Mouse (Mus musculus): ENCODE measurements around the gene Pycr1.

DNA sequence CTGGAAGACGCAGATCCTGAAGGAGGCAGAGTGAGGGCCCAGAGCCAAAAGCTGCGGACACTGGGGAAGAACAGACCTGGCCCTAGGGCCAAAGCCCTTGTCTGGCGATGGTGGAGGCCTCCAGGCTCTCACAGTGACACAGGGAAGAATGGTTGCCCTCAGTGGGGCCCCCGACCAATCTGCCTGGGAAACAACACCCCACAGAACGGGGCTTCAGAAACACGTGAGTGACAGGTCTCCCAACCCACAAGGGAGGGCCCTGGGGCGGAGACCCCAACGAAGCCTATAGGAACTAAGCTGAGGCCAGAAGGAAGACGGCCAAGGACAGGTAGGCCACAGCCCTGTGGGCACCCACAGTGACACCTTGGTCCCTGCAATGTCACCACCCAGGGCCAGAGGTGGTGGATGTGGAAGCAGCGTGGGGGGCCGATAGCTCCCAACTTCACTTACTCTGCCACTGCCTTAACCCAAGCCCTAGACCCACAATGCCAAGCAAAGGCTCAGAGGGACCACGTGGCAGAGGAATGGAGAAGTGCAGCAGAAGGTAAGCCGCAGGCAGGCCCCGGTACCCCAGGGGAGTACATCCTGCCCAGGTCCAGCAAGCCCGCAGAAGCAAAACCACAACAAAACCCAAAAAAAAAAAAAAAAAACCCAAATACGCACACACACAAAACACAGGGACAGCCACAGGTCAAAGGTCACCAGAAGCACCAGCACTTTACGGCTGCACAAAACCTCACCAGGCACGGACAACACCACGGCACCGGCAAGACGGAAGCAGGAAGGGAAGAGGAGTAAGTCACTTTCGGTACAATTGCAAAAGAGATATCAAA, 15.9 kb downstream of the Pycr1 start:
- no peak for TF ChIP-seq CTCF (IDR thresholded peaks at IDR 0.05; ENCODE audit: borderline replicate concordance, insufficient read depth, low read depth, low read length)
- TF ChIP-seq POLR2A (IDR thresholded peaks at IDR 0.05; ENCODE audit: borderline replicate concordance, insufficient read depth, low read length) = no peak

Measured in cerebellum, adult 2 months (tissue).